ENCODE assay signal across 8 mouse cellular contexts in genomic region chr10:87492332-87492660, GRCm38 (mm10). TPM values are rescaled to one million over a fixed set of nuclear protein-coding genes. Genes with fewer than 3 reads are reported as not detected.
DNase-seq lines count a peak whose midpoint lies in the region; ATAC-seq lines count a peak whose summit lies in the region.

No protein-coding gene starts in this region.

- peak overlapping the region; percentile 60 for H3K4me3 ChIP-seq in kidney, embryonic 16.5 days (ENCODE audit: low read length)
- H3K4me3 ChIP-seq in embryonic facial prominence, embryonic 14.5 days (ENCODE audit: low read depth, low read length), result peak overlapping the region; percentile 63
- H3K4me3 ChIP-seq in hindbrain, embryonic 15.5 days, result peak overlapping the region; percentile 82
- H3K4me3 ChIP-seq in midbrain, embryonic 14.5 days (replicated peaks; ENCODE audit: low read depth, low read length), result peak overlapping the region; percentile 80

- no peak for DNase-seq in kidney, postnatal 14 days
- DNase-seq in embryonic facial prominence, embryonic 14.5 days (ENCODE audit: low spot score), result no peak
- DNase-seq in midbrain, embryonic 14.5 days, result no peak
- DNase-seq in cerebellum, postnatal 4 days (ENCODE audit: low spot score in 2 of 2), result no peak
- DNase-seq in adrenal gland, postnatal 10 days, result no peak
- no peak for DNase-seq in left cerebral cortex, adult 9 months (ENCODE audit: low spot score in 2 of 2)

- H3K9me3 ChIP-seq in kidney, embryonic 16.5 days (ENCODE audit: low read length), result peaks cover 5% of the 10 kb centered on the region; the same call in 1 of the 2 replicates
- H3K9me3 ChIP-seq in embryonic facial prominence, embryonic 14.5 days (ENCODE audit: control insufficient read depth, low read length), result peaks cover 5% of the 10 kb centered on the region; the same call in 1 of the 2 replicates
- no peaks in the 10 kb centered on the region for H3K9me3 ChIP-seq in hindbrain, embryonic 15.5 days
- H3K9me3 ChIP-seq in midbrain, embryonic 14.5 days (ENCODE audit: control insufficient read depth, low read length), result no peaks in the 10 kb centered on the region

- H3K9ac ChIP-seq in kidney, embryonic 16.5 days (replicated peaks; ENCODE audit: low read length), result 0 out of 2 replicates have a peak overlapping the region, but pooled peaks have one; percentile 44
- peak overlapping the region; percentile 55 for H3K9ac ChIP-seq in embryonic facial prominence, embryonic 14.5 days (ENCODE audit: low read depth, low read length)
- peak overlapping the region; percentile 71 for H3K9ac ChIP-seq in hindbrain, embryonic 15.5 days
- H3K9ac ChIP-seq in midbrain, embryonic 14.5 days (replicated peaks; ENCODE audit: low read length), result peak overlapping the region; percentile 88

- WGBS in kidney, embryonic 16.5 days, result under 1% methylated on average over 26 of the region's 26 CpGs
- WGBS in embryonic facial prominence, embryonic 14.5 days, result under 1% methylated on average over 25 of the region's 26 CpGs
- 0% methylated on average over 26 of the region's 26 CpGs for WGBS in hindbrain, embryonic 15.5 days
- under 1% methylated on average over 26 of the region's 26 CpGs for WGBS in midbrain, embryonic 14.5 days

- H3K4me1 ChIP-seq in kidney, embryonic 16.5 days (ENCODE audit: insufficient read depth, low read length), result peaks cover 24% of the 10 kb centered on the region
- peaks cover 9% of the 10 kb centered on the region for H3K4me1 ChIP-seq in embryonic facial prominence, embryonic 14.5 days (ENCODE audit: control insufficient read depth, insufficient read depth, low read length)
- peaks cover 66% of the 10 kb centered on the region for H3K4me1 ChIP-seq in hindbrain, embryonic 15.5 days (replicated peaks)
- H3K4me1 ChIP-seq in midbrain, embryonic 14.5 days (ENCODE audit: control insufficient read depth, insufficient read depth, low read length), result peaks cover 47% of the 10 kb centered on the region

- no peaks in the 10 kb centered on the region for H3K36me3 ChIP-seq in kidney, embryonic 16.5 days (ENCODE audit: insufficient read depth, low read length)
- no peaks in the 10 kb centered on the region for H3K36me3 ChIP-seq in embryonic facial prominence, embryonic 14.5 days (ENCODE audit: control insufficient read depth, insufficient read depth, low read length)
- no peaks in the 10 kb centered on the region for H3K36me3 ChIP-seq in hindbrain, embryonic 15.5 days
- H3K36me3 ChIP-seq in midbrain, embryonic 14.5 days (ENCODE audit: control insufficient read depth, insufficient read depth, low read length), result no peaks in the 10 kb centered on the region

- ATAC-seq in kidney, embryonic 16.5 days (ENCODE audit: low FRiP score, low TSS enrichment), result peak; percentile 1; the same call in 1 of the 2 replicates
- ATAC-seq in embryonic facial prominence, embryonic 14.5 days (ENCODE audit: low read depth), result no peak
- 0 out of 2 replicates have a peak, but pooled peaks have one; percentile 0 for ATAC-seq in hindbrain, embryonic 15.5 days (ENCODE audit: low FRiP score, low read depth)
- ATAC-seq in midbrain, embryonic 14.5 days (ENCODE audit: low FRiP score, low TSS enrichment), result no peak

- H3K27ac ChIP-seq in kidney, embryonic 16.5 days (ENCODE audit: low read length), result no peak overlapping the region
- no peak overlapping the region for H3K27ac ChIP-seq in embryonic facial prominence, embryonic 14.5 days (replicated peaks; ENCODE audit: low read depth, low read length)
- H3K27ac ChIP-seq in hindbrain, embryonic 15.5 days (replicated peaks), result peak overlapping the region; percentile 89
- peak overlapping the region; percentile 95 for H3K27ac ChIP-seq in midbrain, embryonic 14.5 days (replicated peaks; ENCODE audit: low read depth, low read length)

- H3K4me2 ChIP-seq in kidney, embryonic 16.5 days (replicated peaks; ENCODE audit: low read depth, low read length), result peak overlapping the region; percentile 99
- H3K4me2 ChIP-seq in embryonic facial prominence, embryonic 14.5 days (ENCODE audit: low read depth, low read length), result peak overlapping the region; percentile 88
- H3K4me2 ChIP-seq in hindbrain, embryonic 15.5 days, result peak overlapping the region; percentile 94
- H3K4me2 ChIP-seq in midbrain, embryonic 14.5 days (ENCODE audit: low read length), result peak overlapping the region; percentile 81

- H3K27me3 ChIP-seq in kidney, embryonic 16.5 days (ENCODE audit: insufficient read depth, low read length), result peaks cover 95% of the 10 kb centered on the region
- peaks cover 93% of the 10 kb centered on the region for H3K27me3 ChIP-seq in embryonic facial prominence, embryonic 14.5 days (replicated peaks; ENCODE audit: control insufficient read depth, insufficient read depth, low read length)
- H3K27me3 ChIP-seq in hindbrain, embryonic 15.5 days, result peaks cover 14% of the 10 kb centered on the region; the same call in 1 of the 2 replicates
- no peaks in the 10 kb centered on the region for H3K27me3 ChIP-seq in midbrain, embryonic 14.5 days (ENCODE audit: control insufficient read depth, insufficient read depth, low read length)

RNA-seq across cellular contexts. Expression of gene Ascl1, which starts 1.2 kb away (rescaled TPM):
- 0.92 and 1.4 TPM in 2 replicates for polyA plus RNA-seq in kidney, embryonic 16.5 days (2015; fragmentation: Nextera tagmentation; extraction: Ambion mirVana)
- 2.4 and 2.9 TPM in 2 replicates for polyA plus RNA-seq in embryonic facial prominence, embryonic 14.5 days (2014; fragmentation: Nextera tagmentation; extraction: Ambion mirVana)
- polyA plus RNA-seq in hindbrain, embryonic 15.5 days (2015; fragmentation: Nextera tagmentation; extraction: Ambion mirVana), result 11.1 and 14.2 TPM in 2 replicates
- 19.2 and 30.5 TPM in 2 replicates for polyA plus RNA-seq in midbrain, embryonic 14.5 days (2014; fragmentation: Nextera tagmentation; extraction: Ambion mirVana)
- 1 to 10 TPM; 1.8 to 2.0 TPM for total RNA-seq in adrenal gland, postnatal 10 days (2021)

RNA-seq across cellular contexts. Expression of gene Pah, which starts 29.3 kb away (rescaled TPM):
- polyA plus RNA-seq in kidney, embryonic 16.5 days (2015; fragmentation: Nextera tagmentation; extraction: Ambion mirVana), result 7.6 and 8.3 TPM in 2 replicates
- not detected in 2 replicates for polyA plus RNA-seq in embryonic facial prominence, embryonic 14.5 days (2014; fragmentation: Nextera tagmentation; extraction: Ambion mirVana)
- not detected in 2 replicates for polyA plus RNA-seq in hindbrain, embryonic 15.5 days (2015; fragmentation: Nextera tagmentation; extraction: Ambion mirVana)
- polyA plus RNA-seq in midbrain, embryonic 14.5 days (2014; fragmentation: Nextera tagmentation; extraction: Ambion mirVana), result not detected in 2 replicates
- total RNA-seq in adrenal gland, postnatal 10 days (2021), result 10 to 100 TPM; 25.9 to 64.4 TPM

Comparison
In these comparisons a context has a peak if more than half of its experiments do, and no peak if none do; other contexts are left out.
1. ATAC-seq: peak in kidney, embryonic 16.5 days (single experiment) and hindbrain, embryonic 15.5 days (single experiment); none in embryonic facial prominence, embryonic 14.5 days (single experiment) and midbrain, embryonic 14.5 days (single experiment).
2. H3K27ac ChIP-seq: peak in hindbrain, embryonic 15.5 days (single experiment) and midbrain, embryonic 14.5 days (single experiment); none in kidney, embryonic 16.5 days (single experiment) and embryonic facial prominence, embryonic 14.5 days (single experiment).
3. Peak in every context shown above with its lines, with median percentiles within 50 percentile points of each other: H3K4me2 ChIP-seq, H3K4me3 ChIP-seq and H3K9ac ChIP-seq.